Mouse (Mus musculus) cerebellum, adult 2 months (tissue): ENCODE results near the gene Gm10376.
"Not testable (repeated sequence)": the region's sequence is repeated elsewhere in the genome, so short reads cannot be mapped to it uniquely, and the experiment has no call there.

Experiments used
- CTCF ChIP-seq: fragments of 200-500 bp; IDR thresholded peaks from 2 replicates; pipeline ENCODE4 v1.5.1; 2011; ENCODE audit warnings: low read depth, mild to moderate bottlenecking, control low read depth, low read length, moderate library complexity, borderline replicate concordance; ENCODE audit not compliant: insufficient read depth
- POLR2A ChIP-seq: fragments of 200-500 bp; IDR thresholded peaks from 2 replicates; pipeline ENCODE4 v1.6.1; 2011; ENCODE audit warnings: low read length, control low read depth, borderline replicate concordance; ENCODE audit not compliant: insufficient read depth

- TF ChIP-seq CTCF, POLR2A: not testable (repeated sequence)
Measured at GRCm38 (mm10) chr14:43058063-43058462, 42.6 kb upstream of the Gm10376 start.
